Mouse (Mus musculus): ENCODE data around the gene Ikbke.
"Not testable (repeated sequence)": the region's sequence is repeated elsewhere in the genome, so short reads cannot be mapped to it uniquely, and the experiment has no call there.

DNA sequence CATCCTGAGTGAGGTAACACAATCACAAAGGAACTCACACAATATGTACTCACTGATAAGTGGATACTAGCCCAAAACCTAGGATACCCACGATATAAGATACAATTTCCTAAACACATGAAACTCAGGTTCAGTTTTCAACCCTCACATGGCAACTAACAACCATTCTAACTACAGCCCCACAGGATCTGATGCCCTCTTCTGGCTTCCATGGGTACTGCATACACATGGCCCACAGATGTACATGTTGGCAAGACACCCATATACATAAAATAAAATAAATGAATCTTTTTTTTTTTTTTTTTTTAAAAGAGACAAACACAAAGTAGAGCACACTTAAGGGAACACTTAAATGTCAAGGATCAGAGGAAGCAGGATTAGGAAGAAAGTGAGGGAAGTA, 49.7 kb upstream of the Ikbke start:
- TF ChIP-seq CTCF (IDR thresholded peaks at IDR 0.05): peak; percentile 57
- TF ChIP-seq EP300 (IDR thresholded peaks at IDR 0.05): not testable (repeated sequence)
